Mouse (Mus musculus): ENCODE results near the gene Klc4.

GRCm38 (mm10) chr17:46586327-46586726 is 59.5 kb downstream of the Klc4 start:
- TF ChIP-seq CTCF (IDR thresholded peaks at IDR 0.05; ENCODE audit: borderline replicate concordance, control insufficient read depth, extremely low read depth, insufficient read depth, low read length, poor library complexity) (no peak), POLR2A (IDR thresholded peaks at IDR 0.05; ENCODE audit: control insufficient read depth, extremely low read depth, insufficient read depth, low read length, poor library complexity) (no peak)
